Mouse (Mus musculus) ES-E14 (cell line): Measurements from ENCODE around the gene Fam8a1.

ENCODE experiments used
- CHD2 ChIP-seq: IDR thresholded peaks from 2 replicates; pipeline ENCODE4 v1.6.1; 2014; ENCODE audit warnings: mild to moderate bottlenecking, low read depth, low read length, inconsistent platforms
- MAFK ChIP-seq: IDR thresholded peaks from 2 replicates; pipeline ENCODE4 v1.6.1; 2014; ENCODE audit warnings: mild to moderate bottlenecking, low read depth, low read length, inconsistent platforms; ENCODE audit not compliant: insufficient read depth
- ZNF384 ChIP-seq: IDR thresholded peaks from 2 replicates; pipeline ENCODE4 v1.6.1; 2012; ENCODE audit warnings: low read depth, low read length, inconsistent platforms

- TF ChIP-seq MAFK (no peak), CHD2 (no peak), ZNF384 (peak; percentile 73)
Observed at GRCm38 (mm10) chr13:46695296-46695908, 26.1 kb downstream of the Fam8a1 start.
